Mouse (Mus musculus): ENCODE measurements around the gene Usf2. TPM values are rescaled to one million over a fixed set of nuclear protein-coding genes. Genes with fewer than 3 reads are reported as not detected.

The Usf2 gene
- polyA plus RNA-seq, 1 experiment from 2014 or later = 21.1 TPM

DNA sequence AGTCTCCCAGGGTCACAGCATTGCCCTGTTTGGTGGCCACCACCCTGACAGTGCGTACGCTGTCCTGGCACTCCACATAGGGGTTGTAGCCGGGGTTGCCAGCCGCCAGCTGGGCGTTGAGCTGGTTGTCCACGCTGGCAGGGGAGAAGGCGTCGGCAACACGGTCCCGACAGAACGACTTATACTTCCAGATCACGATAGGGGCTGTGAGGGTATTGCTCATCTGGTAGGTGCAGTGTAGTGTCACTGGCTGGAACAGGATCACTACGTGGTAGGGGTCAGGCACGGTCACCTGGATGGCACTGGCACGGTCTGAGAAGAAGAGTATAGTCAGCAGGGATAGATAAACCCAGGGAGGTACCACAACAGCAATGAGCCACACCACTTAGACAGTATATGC is 15.3 kb upstream of the Usf2 start:
- Histone ChIP-seq H3K36me3 (ENCODE audit: insufficient read depth, low read length) (no peaks in the 10 kb centered on the region), H3K4me1 (ENCODE audit: insufficient read depth, low read depth, low read length) (peaks cover 5% of the 10 kb centered on the region; the same call in 1 of the 2 replicates), H3K4me3 (ENCODE audit: low read depth, low read length) (no peak overlapping the region), H3K9me3 (ENCODE audit: low read length) (no peaks in the 10 kb centered on the region), H3K27me3 (replicated peaks; ENCODE audit: insufficient read depth, low read length) (no peaks in the 10 kb centered on the region), H3K27ac (ENCODE audit: low read length) (no peak overlapping the region), H3K4me2 (replicated peaks; ENCODE audit: low read depth, low read length) (no peak overlapping the region; the same call in 1 of the 2 replicates), H3K9ac (replicated peaks; ENCODE audit: low read depth) (no peak overlapping the region)
- ATAC-seq = no peak
- no peak for TF ChIP-seq CTCF (IDR thresholded peaks at IDR 0.05)
- DNase-seq (ENCODE audit: low spot score) = no peak
- WGBS = 71% methylated on average over 15 of the region's 15 CpGs

DNA sequence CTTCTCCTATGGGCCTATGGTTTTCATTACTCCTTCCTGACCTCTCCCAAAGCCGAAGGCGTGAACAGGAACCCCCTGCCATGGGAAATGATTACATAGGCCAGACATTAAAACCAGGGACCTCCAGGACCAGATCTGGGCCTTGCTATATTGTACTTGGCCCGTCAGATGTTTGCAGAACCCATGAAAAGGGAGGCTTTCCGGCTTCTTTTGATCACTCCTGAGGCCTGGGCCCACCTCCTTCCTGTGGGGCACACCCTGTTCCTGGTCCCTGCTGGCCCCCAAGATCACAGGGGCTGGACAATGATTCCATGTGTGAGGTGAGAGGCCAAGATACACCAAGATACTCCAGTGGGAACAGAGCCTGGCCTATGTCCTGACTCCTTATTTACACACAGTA is 12.6 kb upstream of the Usf2 start:
- H3K27ac ChIP-seq (ENCODE audit: low read length) = no peak overlapping the region
- DNase-seq (ENCODE audit: low spot score) (no peak), ATAC-seq (no peak)
- TF ChIP-seq CTCF (IDR thresholded peaks at IDR 0.05) (no peak), EP300 (IDR thresholded peaks at IDR 0.05) (no peak)
- no peaks in the 10 kb centered on the region for H3K36me3 ChIP-seq (ENCODE audit: insufficient read depth, low read length)
- no peaks in the 10 kb centered on the region for H3K27me3 ChIP-seq (replicated peaks; ENCODE audit: insufficient read depth, low read length)
- no peak overlapping the region for H3K4me3 ChIP-seq (ENCODE audit: low read depth, low read length)
- H3K9me3 ChIP-seq (ENCODE audit: low read length) = no peaks in the 10 kb centered on the region
- no peak overlapping the region for H3K4me2 ChIP-seq (replicated peaks; ENCODE audit: low read depth, low read length)
- WGBS = 68% methylated on average over 4 of the region's 4 CpGs
- H3K9ac ChIP-seq (replicated peaks; ENCODE audit: low read depth) = no peak overlapping the region
- H3K4me1 ChIP-seq (ENCODE audit: insufficient read depth, low read depth, low read length) = peaks cover 5% of the 10 kb centered on the region; the same call in 1 of the 2 replicates

DNA sequence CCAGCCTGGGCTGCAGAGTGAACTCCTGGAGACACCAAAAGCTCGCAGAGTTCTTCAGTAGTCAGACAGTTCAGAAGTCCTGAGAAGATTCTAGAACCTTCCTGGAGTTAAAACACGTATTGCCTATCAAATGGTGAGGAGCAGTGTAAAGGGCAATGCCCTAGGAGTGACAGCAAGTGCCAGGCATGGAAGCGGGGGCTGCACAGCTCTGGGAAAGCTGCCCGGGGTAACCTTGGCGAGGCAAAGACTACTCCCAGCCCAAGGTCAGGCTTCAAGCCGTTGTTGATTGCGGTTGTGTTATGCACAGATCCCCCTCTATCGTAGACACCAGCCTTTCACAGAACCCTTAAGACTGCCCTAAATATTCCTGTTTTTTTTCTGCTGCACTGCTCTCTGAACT is 12.0 kb upstream of the Usf2 start:
- WGBS = 87% methylated on average over 8 of the region's 8 CpGs

DNA sequence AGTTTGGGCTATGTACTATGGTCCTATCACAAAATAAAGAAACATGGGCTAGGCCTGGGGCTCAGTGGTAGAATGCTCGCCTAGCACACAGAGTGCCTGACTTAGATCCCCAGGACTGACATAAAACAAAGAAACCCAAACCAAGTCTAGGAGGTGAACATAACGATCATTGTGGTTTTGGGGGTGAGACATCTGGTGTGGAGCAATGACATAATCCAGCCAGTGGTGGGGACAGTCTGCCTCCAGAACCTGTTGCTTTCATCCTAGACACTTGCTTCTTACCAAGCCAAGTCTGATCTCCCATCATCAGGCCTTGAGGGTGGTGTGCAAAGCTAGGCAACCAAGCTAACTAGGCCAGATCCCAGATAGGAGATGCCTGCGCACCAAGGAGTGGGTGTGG is 10.1 kb upstream of the Usf2 start:
- Histone ChIP-seq H3K4me1 (ENCODE audit: insufficient read depth, low read depth, low read length) (no peaks in the 10 kb centered on the region), H3K9ac (replicated peaks; ENCODE audit: low read depth) (no peak overlapping the region), H3K4me2 (replicated peaks; ENCODE audit: low read depth, low read length) (no peak overlapping the region), H3K27me3 (replicated peaks; ENCODE audit: insufficient read depth, low read length) (no peaks in the 10 kb centered on the region), H3K4me3 (ENCODE audit: low read depth, low read length) (no peak overlapping the region), H3K9me3 (ENCODE audit: low read length) (no peaks in the 10 kb centered on the region), H3K27ac (ENCODE audit: low read length) (no peak overlapping the region), H3K36me3 (ENCODE audit: insufficient read depth, low read length) (no peaks in the 10 kb centered on the region)
- WGBS = 83% methylated on average over 3 of the region's 3 CpGs
- DNase-seq (ENCODE audit: low spot score) (no peak), ATAC-seq (no peak)
- TF ChIP-seq EP300 (IDR thresholded peaks at IDR 0.05) (no peak), CTCF (IDR thresholded peaks at IDR 0.05) (no peak)

More for the DNA sequence above, 12.0 kb upstream of the Usf2 start:
- no peaks in the 10 kb centered on the region for H3K27me3 ChIP-seq (replicated peaks; ENCODE audit: insufficient read depth, low read length)
- H3K4me2 ChIP-seq (replicated peaks; ENCODE audit: low read depth, low read length) = no peak overlapping the region
- no peak overlapping the region; the same call in 1 of the 2 replicates for H3K9ac ChIP-seq (replicated peaks; ENCODE audit: low read depth)
- TF ChIP-seq EP300 (IDR thresholded peaks at IDR 0.05) = no peak
- TF ChIP-seq CTCF (IDR thresholded peaks at IDR 0.05) = no peak
- peaks cover 5% of the 10 kb centered on the region; the same call in 1 of the 2 replicates for H3K4me1 ChIP-seq (ENCODE audit: insufficient read depth, low read depth, low read length)
- no peaks in the 10 kb centered on the region for H3K36me3 ChIP-seq (ENCODE audit: insufficient read depth, low read length)
- ATAC-seq (no peak), DNase-seq (ENCODE audit: low spot score) (no peak)
- H3K4me3 ChIP-seq (ENCODE audit: low read depth, low read length) = no peak overlapping the region
- no peaks in the 10 kb centered on the region for H3K9me3 ChIP-seq (ENCODE audit: low read length)
- H3K27ac ChIP-seq (ENCODE audit: low read length) = no peak overlapping the region

DNA sequence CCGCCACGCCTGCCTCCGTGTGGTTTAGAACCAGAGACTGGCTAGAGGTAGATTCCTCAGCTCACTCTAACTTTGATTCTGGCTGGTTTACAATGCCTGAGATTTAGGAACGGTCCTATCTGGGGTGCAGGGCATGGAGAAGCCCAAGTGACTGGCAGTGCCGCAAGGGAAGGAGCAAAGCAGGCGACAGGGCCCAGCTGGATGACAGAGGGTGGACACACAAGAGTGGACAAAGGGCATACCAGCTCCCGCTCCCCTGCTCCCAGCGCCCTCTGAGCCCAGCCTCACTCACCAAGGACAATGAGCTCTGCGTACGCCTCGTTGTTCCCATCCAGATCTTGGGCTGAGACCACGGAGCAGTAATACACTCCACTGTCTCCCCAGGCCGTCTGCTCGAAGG is 9.1 kb upstream of the Usf2 start:
- H3K27me3 ChIP-seq (replicated peaks; ENCODE audit: insufficient read depth, low read length) = no peaks in the 10 kb centered on the region
- H3K9ac ChIP-seq (replicated peaks; ENCODE audit: low read depth) = no peak overlapping the region
- no peak for ATAC-seq
- no peak overlapping the region for H3K4me2 ChIP-seq (replicated peaks; ENCODE audit: low read depth, low read length)
- no peaks in the 10 kb centered on the region for H3K9me3 ChIP-seq (ENCODE audit: low read length)
- 92% methylated on average over 14 of the region's 14 CpGs for WGBS
- H3K4me3 ChIP-seq (ENCODE audit: low read depth, low read length) = no peak overlapping the region
- no peak for TF ChIP-seq EP300 (IDR thresholded peaks at IDR 0.05)
- TF ChIP-seq CTCF (IDR thresholded peaks at IDR 0.05) = no peak
- no peaks in the 10 kb centered on the region for H3K36me3 ChIP-seq (ENCODE audit: insufficient read depth, low read length)
- no peaks in the 10 kb centered on the region for H3K4me1 ChIP-seq (ENCODE audit: insufficient read depth, low read depth, low read length)
- no peak overlapping the region for H3K27ac ChIP-seq (ENCODE audit: low read length)
- DNase-seq (ENCODE audit: low spot score) = no peak

DNA sequence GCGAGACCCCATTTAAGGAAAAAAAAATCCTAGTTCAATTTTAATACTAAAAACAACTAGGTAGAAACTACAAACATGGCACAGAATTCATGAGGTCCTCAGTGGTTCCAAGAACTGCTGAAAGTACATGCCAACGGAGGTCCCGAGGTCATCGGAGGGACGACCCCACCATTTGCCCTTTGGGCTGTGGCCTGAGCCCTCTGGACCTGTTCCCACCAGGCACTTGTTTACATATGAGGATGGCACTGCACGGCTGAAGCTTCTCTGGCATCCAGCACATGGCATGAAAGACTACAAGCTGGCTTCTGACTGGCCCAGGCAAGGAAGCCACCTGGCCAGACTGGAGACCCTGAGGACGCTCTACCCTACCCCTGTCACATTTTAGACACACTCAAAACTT is 7.8 kb upstream of the Usf2 start:
- 79% methylated on average over 7 of the region's 7 CpGs for WGBS
- no peak overlapping the region for H3K9ac ChIP-seq (replicated peaks; ENCODE audit: low read depth)

DNA sequence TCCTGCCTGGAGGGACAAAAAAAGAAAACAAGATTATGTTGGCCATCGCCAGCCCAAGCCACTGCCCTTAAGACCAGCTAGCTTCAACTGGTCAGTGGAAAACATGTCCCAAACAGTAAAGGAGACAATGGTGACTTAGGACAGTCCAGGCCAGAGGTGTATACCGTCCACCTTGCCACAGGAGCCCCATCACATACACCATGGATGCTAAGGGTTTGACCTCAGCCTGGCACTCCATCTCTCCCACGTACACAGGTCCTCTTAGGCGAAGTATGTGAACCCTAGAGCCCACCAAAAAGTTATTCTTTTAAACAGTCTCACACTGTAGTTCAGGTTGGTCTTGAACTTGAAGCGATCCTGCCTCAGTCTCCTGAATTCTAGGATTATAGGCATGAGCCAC is 6.3 kb upstream of the Usf2 start:
- no peak overlapping the region for H3K4me2 ChIP-seq (replicated peaks; ENCODE audit: low read depth, low read length)
- H3K9me3 ChIP-seq (ENCODE audit: low read length) = no peaks in the 10 kb centered on the region
- WGBS = 91% methylated on average over 5 of the region's 5 CpGs
- DNase-seq (ENCODE audit: low spot score) = no peak
- no peaks in the 10 kb centered on the region for H3K27me3 ChIP-seq (replicated peaks; ENCODE audit: insufficient read depth, low read length)
- no peak for ATAC-seq
- H3K27ac ChIP-seq (ENCODE audit: low read length) = no peak overlapping the region
- no peak overlapping the region for H3K9ac ChIP-seq (replicated peaks; ENCODE audit: low read depth)
- TF ChIP-seq EP300 (IDR thresholded peaks at IDR 0.05) (no peak), CTCF (IDR thresholded peaks at IDR 0.05) (no peak)
- no peak overlapping the region for H3K4me3 ChIP-seq (ENCODE audit: low read depth, low read length)
- peaks cover 8% of the 10 kb centered on the region for H3K4me1 ChIP-seq (ENCODE audit: insufficient read depth, low read depth, low read length)
- H3K36me3 ChIP-seq (ENCODE audit: insufficient read depth, low read length) = no peaks in the 10 kb centered on the region

More for the DNA sequence above, 7.8 kb upstream of the Usf2 start:
- Histone ChIP-seq H3K27ac (ENCODE audit: low read length) (no peak overlapping the region), H3K4me2 (replicated peaks; ENCODE audit: low read depth, low read length) (no peak overlapping the region), H3K4me1 (ENCODE audit: insufficient read depth, low read depth, low read length) (no peaks in the 10 kb centered on the region), H3K27me3 (replicated peaks; ENCODE audit: insufficient read depth, low read length) (no peaks in the 10 kb centered on the region), H3K4me3 (ENCODE audit: low read depth, low read length) (no peak overlapping the region), H3K9me3 (ENCODE audit: low read length) (no peaks in the 10 kb centered on the region), H3K36me3 (ENCODE audit: insufficient read depth, low read length) (no peaks in the 10 kb centered on the region)
- no peak for DNase-seq (ENCODE audit: low spot score)
- no peak for ATAC-seq
- TF ChIP-seq EP300 (IDR thresholded peaks at IDR 0.05) (no peak), CTCF (IDR thresholded peaks at IDR 0.05) (no peak)

All from lung, postnatal 0 days (tissue).